Mouse (Mus musculus) MEL (cell line): ENCODE data around the gene Dhrs7b. TPM values are rescaled to one million over a fixed set of nuclear protein-coding genes. Genes with fewer than 3 reads are reported as not detected.

ENCODE experiments used
- DNase-seq: peaks from one replicate; pipeline ENCODE4 v3.0.0; 2011; ENCODE audit warnings: low read depth, low spot score
- H3K27ac ChIP-seq: 2 replicates; pipeline ENCODE4 v1.5.1; 2012; ENCODE audit warnings: low read depth, mild to moderate bottlenecking, control low read depth, low read length, moderate library complexity; ENCODE audit not compliant: control insufficient read depth
- H3K27me3 ChIP-seq, 2 experiments: fragments of 150-350 bp in 1 of 2; sonication (generic) in 1 of 2; 2 replicates each; pipeline ENCODE4 v1.6.1; 2012; ENCODE audit warnings: low read length in 2 of 2, mild to moderate bottlenecking in 2 of 2, improper control_type of control experiment in 1 of 2, moderate library complexity in 1 of 2; ENCODE audit not compliant: insufficient read depth in 2 of 2, control insufficient read depth in 1 of 2
- H3K36me3 ChIP-seq, 2 experiments: 2 replicates each; pipeline ENCODE4 v1.6.1; 2012 to 2014; ENCODE audit warnings: low read length in 2 of 2, improper control_type of control experiment in 1 of 2, inconsistent platforms in 1 of 2, mild to moderate bottlenecking in 1 of 2; ENCODE audit not compliant: insufficient read depth in 2 of 2, control insufficient read depth in 1 of 2
- H3K4me1 ChIP-seq, 2 experiments: fragments of 150-350 bp in 1 of 2; sonication (generic) in 1 of 2; 2 replicates each; pipeline ENCODE4 v1.6.1; 2012; ENCODE audit warnings: low read length in 2 of 2, improper control_type of control experiment in 1 of 2, mild to moderate bottlenecking in 1 of 2; ENCODE audit not compliant: insufficient read depth in 2 of 2, control insufficient read depth in 1 of 2
- H3K4me3 ChIP-seq, 2 experiments: fragments of 150-350 bp in 1 of 2; sonication (generic) in 1 of 2; 2 replicates each; pipeline ENCODE4 v1.5.1; 2012; ENCODE audit warnings: low read depth in 2 of 2, low read length in 2 of 2, mild to moderate bottlenecking in 2 of 2, moderate library complexity in 2 of 2, control low read depth in 1 of 2, improper control_type of control experiment in 1 of 2; ENCODE audit not compliant: control insufficient read depth in 1 of 2, insufficient read depth in 1 of 2
- H3K79me2 ChIP-seq: 2 replicates; pipeline ENCODE4 v1.6.1; 2012; ENCODE audit warnings: mild to moderate bottlenecking, low read length, moderate library complexity; ENCODE audit not compliant: control insufficient read depth, poor library complexity, insufficient read depth
- H3K9ac ChIP-seq: 2 replicates; pipeline ENCODE4 v1.6.1; 2012; ENCODE audit warnings: low read depth, mild to moderate bottlenecking, control low read depth, low read length, moderate library complexity; ENCODE audit not compliant: control insufficient read depth, poor library complexity, severe bottlenecking
- H3K9me3 ChIP-seq: fragments of 150-350 bp; sonication (generic); replicated peaks from 2 replicates; pipeline ENCODE4 v1.6.1; 2012; ENCODE audit warnings: mild to moderate bottlenecking, low read length, improper control_type of control experiment, moderate library complexity; ENCODE audit not compliant: insufficient read depth
- CHD1 ChIP-seq: IDR thresholded peaks from 2 replicates; pipeline ENCODE4 v1.6.1; 2012; ENCODE audit warnings: low read depth, mild to moderate bottlenecking, inconsistent platforms, low read length, improper control_type of control experiment
- E2F4 ChIP-seq: IDR thresholded peaks from 2 replicates; pipeline ENCODE4 v1.6.1; 2011; ENCODE audit warnings: low read depth, low read length, improper control_type of control experiment, borderline replicate concordance
- EP300 ChIP-seq, 2 experiments: IDR thresholded peaks; 2 replicates each; pipeline ENCODE4 v1.6.1; 2011; ENCODE audit warnings: improper control_type of control experiment in 2 of 2, low read length in 2 of 2, low read depth in 1 of 2, mild to moderate bottlenecking in 1 of 2
- ETS1 ChIP-seq: IDR thresholded peaks from 2 replicates; pipeline ENCODE4 v1.6.1; 2012; ENCODE audit warnings: low read depth, mild to moderate bottlenecking, inconsistent platforms, low read length, improper control_type of control experiment, moderate library complexity
- GATA1 ChIP-seq: IDR thresholded peaks from 2 replicates; pipeline ENCODE4 v1.6.1; 2011; ENCODE audit warnings: low read depth, low read length, improper control_type of control experiment
- MAZ ChIP-seq: IDR thresholded peaks from 2 replicates; pipeline ENCODE4 v1.6.1; 2012; ENCODE audit warnings: low read depth, mild to moderate bottlenecking, inconsistent platforms, low read length, improper control_type of control experiment
- RCOR1 ChIP-seq: IDR thresholded peaks from 2 replicates; pipeline ENCODE4 v1.6.1; 2012; ENCODE audit warnings: low read depth, mild to moderate bottlenecking, inconsistent platforms, low read length, improper control_type of control experiment
- SIN3A ChIP-seq: IDR thresholded peaks from 2 replicates; pipeline ENCODE4 v1.6.1; 2012; ENCODE audit warnings: low read length, improper control_type of control experiment, inconsistent platforms
- UBTF ChIP-seq: IDR thresholded peaks from 2 replicates; pipeline ENCODE4 v1.6.1; 2012; ENCODE audit warnings: low read depth, mild to moderate bottlenecking, inconsistent platforms, low read length, improper control_type of control experiment, moderate library complexity, borderline replicate concordance; ENCODE audit not compliant: insufficient read depth
- USF2 ChIP-seq, 2 experiments: IDR thresholded peaks; 2 replicates each; pipeline ENCODE4 v1.6.1; 2011 to 2012; ENCODE audit warnings: improper control_type of control experiment in 2 of 2, low read length in 2 of 2, borderline replicate concordance in 1 of 2, inconsistent platforms in 1 of 2, low read depth in 1 of 2, mild to moderate bottlenecking in 1 of 2; ENCODE audit not compliant: insufficient read depth in 1 of 2
- ZC3H11A ChIP-seq: IDR thresholded peaks from 2 replicates; pipeline ENCODE4 v1.6.1; 2012; ENCODE audit warnings: low read depth, mild to moderate bottlenecking, inconsistent platforms, low read length, improper control_type of control experiment
- ZKSCAN1 ChIP-seq: IDR thresholded peaks from 2 replicates; pipeline ENCODE4 v1.6.1; 2012; ENCODE audit warnings: low read depth, mild to moderate bottlenecking, inconsistent platforms, low read length, improper control_type of control experiment, moderate library complexity
- ZNF384 ChIP-seq: IDR thresholded peaks from 2 replicates; pipeline ENCODE4 v1.6.1; 2012; ENCODE audit warnings: low read depth, mild to moderate bottlenecking, inconsistent platforms, low read length, improper control_type of control experiment
- polyA plus RNA-seq, 2 experiments: library from polyadenylated mRNA; stranded (reverse) in 1 of 2; unstranded in 1 of 2; fragments of >175 nt in 1 of 2; fragments of >200 nt in 1 of 2; gene quantifications; 2 replicates each; pipeline versions ENCODE4 v1.2.1 to v1.2.4; 2012; ENCODE audit warnings: low replicate concordance in 2 of 2, low read depth in 1 of 2; ENCODE audit not compliant: insufficient read length in 2 of 2, insufficient read depth in 1 of 2, missing spikeins in 1 of 2
- total RNA-seq: library from RNA; depleted of rRNA; stranded (reverse); fragments of 300-350 nt; gene quantifications from 2 replicates; pipeline ENCODE4 v1.2.3, GENCODE M21; 2012

Dhrs7b gene
- total and polyA plus RNA-seq, 3 experiments = 49.5 to 94.7 (median 81.5) TPM

GRCm38 (mm10) chr11:60809546-60809945 lies 20.9 kb upstream of the Dhrs7b start:
- Histone ChIP-seq H3K36me3 (peaks cover 0 to 29% of the 10 kb centered on the region in 2 experiments; a peak in 2 of 4 replicates), H3K4me3 (peak overlapping the region in 1 of 2 experiments; percentile 62; a peak in 1 of 4 replicates), H3K27ac (no peak overlapping the region)
- no peak for TF ChIP-seq MAZ
- no peak for TF ChIP-seq SIN3A
- no peak for TF ChIP-seq RCOR1
- TF ChIP-seq ZNF384 = no peak
- no peak for TF ChIP-seq ZC3H11A
- TF ChIP-seq USF2 (IDR thresholded peaks at IDR 0.05; ENCODE audit: borderline replicate concordance in 1 of 2, insufficient read depth in 1 of 2, low read depth in 1 of 2, low read length in 2 of 2) = no peak
- no peak for TF ChIP-seq GATA1
- no peak for TF ChIP-seq UBTF
- TF ChIP-seq ZKSCAN1 = no peak
- TF ChIP-seq ETS1 = no peak
- TF ChIP-seq, all 39 proteins: peak for 0
- DNase-seq = no peak
- Histone ChIP-seq H3K9me3 (no peaks in the 10 kb centered on the region), H3K27me3 (no peaks in the 10 kb centered on the region), H3K9ac (no peak overlapping the region; the same call in 1 of the 2 replicates), H3K4me1 (peaks cover 0 to 34% of the 10 kb centered on the region in 2 experiments; a peak in 3 of 4 replicates), H3K79me2 (peaks cover 19% of the 10 kb centered on the region)

GRCm38 (mm10) chr11:60810046-60810965 lies 20.1 kb upstream of the Dhrs7b start:
- DNase-seq = no peak
- peak in 1 of 2 experiments; percentile 10; a peak in 1 of 4 replicates for TF ChIP-seq EP300 (IDR thresholded peaks at IDR 0.05; ENCODE audit: low read depth in 1 of 2, low read length in 2 of 2)
- TF ChIP-seq RCOR1 = peak; percentile 89
- no peak for TF ChIP-seq E2F4
- TF ChIP-seq CHD1 = no peak
- TF ChIP-seq, all 39 proteins: peak for 2
- peaks cover 19% of the 10 kb centered on the region for H3K79me2 ChIP-seq
- H3K4me3 ChIP-seq = peak overlapping the region; percentile 62 to 64
- no peaks in the 10 kb centered on the region for H3K9me3 ChIP-seq
- H3K4me1 ChIP-seq = peaks cover 0 to 34% of the 10 kb centered on the region in 2 experiments; a peak in 3 of 4 replicates
- H3K27me3 ChIP-seq = no peaks in the 10 kb centered on the region
- peak overlapping the region; percentile 71 for H3K9ac ChIP-seq
- peak overlapping the region; percentile 27 for H3K27ac ChIP-seq
- peaks cover 0 to 29% of the 10 kb centered on the region in 2 experiments; a peak in 2 of 4 replicates for H3K36me3 ChIP-seq
